Mouse (Mus musculus): ENCODE data around the gene Tmem117. TPM values are rescaled to one million over a fixed set of nuclear protein-coding genes. Genes with fewer than 3 reads are reported as not detected.

The Tmem117 gene
- polyA plus RNA-seq, 1 experiment = 0.65 TPM

GRCm38 (mm10) chr15:95028862-95029486 lies 399.9 kb downstream of the Tmem117 start:
- no peaks in the 10 kb centered on the region for H3K36me3 ChIP-seq (ENCODE audit: control insufficient read depth, insufficient read depth, low read length)
- no peak overlapping the region for H3K4me3 ChIP-seq (ENCODE audit: control insufficient read depth, low read depth, low read length)
- TF ChIP-seq CTCF (IDR thresholded peaks at IDR 0.05; ENCODE audit: control insufficient read depth, insufficient read depth, insufficient replicate concordance, low read depth, low read length) (no peak), POLR2A (IDR thresholded peaks at IDR 0.05; ENCODE audit: control insufficient read depth, low read depth, low read length) (no peak)
- H3K27ac ChIP-seq (ENCODE audit: control insufficient read depth, insufficient read depth, low read depth, low read length) = no peak overlapping the region
- H3K4me1 ChIP-seq (ENCODE audit: control insufficient read depth, insufficient read depth, low read length) = no peaks in the 10 kb centered on the region
- H3K27me3 ChIP-seq (ENCODE audit: control insufficient read depth, insufficient read depth, low read length) = no peaks in the 10 kb centered on the region

- Histone ChIP-seq H3K4me1 (ENCODE audit: control insufficient read depth, insufficient read depth, low read length) (no peaks in the 10 kb centered on the region), H3K27me3 (ENCODE audit: control insufficient read depth, insufficient read depth, low read length) (no peaks in the 10 kb centered on the region), H3K4me3 (ENCODE audit: control insufficient read depth, low read depth, low read length) (no peak overlapping the region), H3K27ac (ENCODE audit: control insufficient read depth, insufficient read depth, low read depth, low read length) (no peak overlapping the region), H3K36me3 (ENCODE audit: control insufficient read depth, insufficient read depth, low read length) (no peaks in the 10 kb centered on the region)
- no peak for TF ChIP-seq CTCF (IDR thresholded peaks at IDR 0.05; ENCODE audit: control insufficient read depth, insufficient read depth, insufficient replicate concordance, low read depth, low read length)
- no peak for TF ChIP-seq POLR2A (IDR thresholded peaks at IDR 0.05; ENCODE audit: control insufficient read depth, low read depth, low read length)
These were observed 400.4 kb downstream of the Tmem117 start for GRCm38 (mm10) chr15:95029487-95029875.

GRCm38 (mm10) chr15:95042437-95042836 lies 413.4 kb downstream of the Tmem117 start:
- no peak for TF ChIP-seq CTCF (IDR thresholded peaks at IDR 0.05; ENCODE audit: control insufficient read depth, insufficient read depth, insufficient replicate concordance, low read depth, low read length)
- TF ChIP-seq POLR2A (IDR thresholded peaks at IDR 0.05; ENCODE audit: control insufficient read depth, low read depth, low read length) = no peak
- H3K36me3 ChIP-seq (ENCODE audit: control insufficient read depth, insufficient read depth, low read length) = no peaks in the 10 kb centered on the region
- H3K27ac ChIP-seq (ENCODE audit: control insufficient read depth, insufficient read depth, low read depth, low read length) = no peak overlapping the region
- no peaks in the 10 kb centered on the region for H3K4me1 ChIP-seq (ENCODE audit: control insufficient read depth, insufficient read depth, low read length)
- H3K27me3 ChIP-seq (ENCODE audit: control insufficient read depth, insufficient read depth, low read length) = no peaks in the 10 kb centered on the region
- H3K4me3 ChIP-seq (ENCODE audit: control insufficient read depth, low read depth, low read length) = no peak overlapping the region

GRCm38 (mm10) chr15:95044011-95044410 lies 415.0 kb downstream of the Tmem117 start:
- TF ChIP-seq POLR2A (IDR thresholded peaks at IDR 0.05; ENCODE audit: control insufficient read depth, low read depth, low read length) = no peak
- no peak overlapping the region for H3K4me3 ChIP-seq (ENCODE audit: control insufficient read depth, low read depth, low read length)
- H3K27me3 ChIP-seq (ENCODE audit: control insufficient read depth, insufficient read depth, low read length) = no peaks in the 10 kb centered on the region
- H3K36me3 ChIP-seq (ENCODE audit: control insufficient read depth, insufficient read depth, low read length) = no peaks in the 10 kb centered on the region
- no peaks in the 10 kb centered on the region for H3K4me1 ChIP-seq (ENCODE audit: control insufficient read depth, insufficient read depth, low read length)
- H3K27ac ChIP-seq (ENCODE audit: control insufficient read depth, insufficient read depth, low read depth, low read length) = no peak overlapping the region

GRCm38 (mm10) chr15:95047486-95047885 lies 418.5 kb downstream of the Tmem117 start:
- TF ChIP-seq CTCF (IDR thresholded peaks at IDR 0.05; ENCODE audit: control insufficient read depth, insufficient read depth, insufficient replicate concordance, low read depth, low read length) = no peak
- TF ChIP-seq POLR2A (IDR thresholded peaks at IDR 0.05; ENCODE audit: control insufficient read depth, low read depth, low read length) = no peak
- H3K4me3 ChIP-seq (ENCODE audit: control insufficient read depth, low read depth, low read length) = no peak overlapping the region

GRCm38 (mm10) chr15:95049171-95049729 lies 420.2 kb downstream of the Tmem117 start:
- no peaks in the 10 kb centered on the region for H3K4me1 ChIP-seq (ENCODE audit: control insufficient read depth, insufficient read depth, low read length)
- no peak for TF ChIP-seq CTCF (IDR thresholded peaks at IDR 0.05; ENCODE audit: control insufficient read depth, insufficient read depth, insufficient replicate concordance, low read depth, low read length)
- no peaks in the 10 kb centered on the region for H3K27me3 ChIP-seq (ENCODE audit: control insufficient read depth, insufficient read depth, low read length)
- H3K27ac ChIP-seq (ENCODE audit: control insufficient read depth, insufficient read depth, low read depth, low read length) = no peak overlapping the region
- no peaks in the 10 kb centered on the region for H3K36me3 ChIP-seq (ENCODE audit: control insufficient read depth, insufficient read depth, low read length)
- no peak overlapping the region for H3K4me3 ChIP-seq (ENCODE audit: control insufficient read depth, low read depth, low read length)

More at GRCm38 (mm10) chr15:95047486-95047885, 418.5 kb downstream of the Tmem117 start:
- Histone ChIP-seq H3K27ac (ENCODE audit: control insufficient read depth, insufficient read depth, low read depth, low read length) (no peak overlapping the region), H3K36me3 (ENCODE audit: control insufficient read depth, insufficient read depth, low read length) (no peaks in the 10 kb centered on the region), H3K4me1 (ENCODE audit: control insufficient read depth, insufficient read depth, low read length) (no peaks in the 10 kb centered on the region), H3K27me3 (ENCODE audit: control insufficient read depth, insufficient read depth, low read length) (no peaks in the 10 kb centered on the region)

GRCm38 (mm10) chr15:95055081-95055650 lies 426.1 kb downstream of the Tmem117 start:
- TF ChIP-seq POLR2A (IDR thresholded peaks at IDR 0.05; ENCODE audit: control insufficient read depth, low read depth, low read length) (no peak), CTCF (IDR thresholded peaks at IDR 0.05; ENCODE audit: control insufficient read depth, insufficient read depth, insufficient replicate concordance, low read depth, low read length) (no peak)
- no peak overlapping the region for H3K27ac ChIP-seq (ENCODE audit: control insufficient read depth, insufficient read depth, low read depth, low read length)

More at GRCm38 (mm10) chr15:95055081-95055650, 426.1 kb downstream of the Tmem117 start:
- Histone ChIP-seq H3K4me1 (ENCODE audit: control insufficient read depth, insufficient read depth, low read length) (no peaks in the 10 kb centered on the region), H3K36me3 (ENCODE audit: control insufficient read depth, insufficient read depth, low read length) (no peaks in the 10 kb centered on the region), H3K4me3 (ENCODE audit: control insufficient read depth, low read depth, low read length) (no peak overlapping the region), H3K27me3 (ENCODE audit: control insufficient read depth, insufficient read depth, low read length) (no peaks in the 10 kb centered on the region)

All from testis, adult 2 months (tissue).